ENCODE assay signal across 8 mouse cellular contexts in the genomic region with DNA sequence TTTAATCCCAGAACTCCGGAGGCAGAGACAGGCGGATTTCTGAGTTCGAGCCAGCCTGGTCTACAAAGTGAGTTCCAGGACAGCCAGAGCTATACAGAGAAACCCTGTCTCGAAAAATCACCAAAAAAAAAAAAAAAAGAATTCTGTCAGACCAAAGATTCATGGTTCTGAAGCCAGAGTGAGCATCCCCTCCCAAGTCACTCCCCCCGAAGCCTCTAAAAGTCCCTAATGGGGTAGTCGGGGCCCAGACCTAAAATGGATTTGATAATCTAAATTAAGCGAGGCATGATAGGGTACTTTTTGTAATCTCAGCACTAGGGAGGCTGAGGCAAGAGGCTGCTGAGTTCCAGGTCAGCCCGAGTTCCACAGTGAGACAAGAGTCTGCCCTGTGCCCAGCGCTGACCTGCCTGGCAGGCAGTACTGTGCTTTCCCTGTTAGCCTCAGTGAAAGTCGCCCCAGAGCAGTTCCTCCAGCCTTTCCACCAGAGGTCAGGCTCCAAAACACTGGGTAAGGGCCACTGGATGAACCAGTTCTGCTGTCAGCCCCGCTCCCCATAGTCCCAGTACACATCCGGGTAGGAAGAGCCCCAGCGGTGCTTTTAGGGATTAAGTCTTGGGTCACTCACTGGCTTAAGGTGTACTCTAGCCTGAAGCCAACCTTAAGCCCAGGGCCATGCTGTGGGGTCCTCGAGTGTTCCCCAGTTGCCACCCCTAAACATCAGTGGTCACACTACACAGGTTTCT. TPM values are rescaled to one million over a fixed set of nuclear protein-coding genes. Genes with fewer than 3 reads are reported as not detected.
DNase-seq lines count a peak whose midpoint lies in the region; ATAC-seq and TF ChIP-seq lines count a peak whose summit lies in the region.

No protein-coding gene starts in this region.

- intact Hi-C loops in heart, postnatal 25 days (cut with DNase I) = no loop called here

- TF ChIP-seq POLR2A in myocyte (IDR thresholded peaks at IDR 0.05; ENCODE audit: insufficient read length, low read depth) = no peak

- peaks cover 15% of the 10 kb centered on the region for H3K27me3 ChIP-seq in embryonic facial prominence, embryonic 11.5 days (ENCODE audit: control insufficient read depth, insufficient read depth, low read length)
- H3K27me3 ChIP-seq in hindbrain, embryonic 11.5 days (ENCODE audit: control insufficient read depth, insufficient read depth, low read length) = peaks cover 28% of the 10 kb centered on the region
- H3K27me3 ChIP-seq in limb, embryonic 15.5 days = peaks cover 12% of the 10 kb centered on the region; the same call in 1 of the 2 replicates
- H3K27me3 ChIP-seq in myocyte (ENCODE audit: control insufficient read depth, insufficient read depth, insufficient read length) = no peaks in the 10 kb centered on the region

- H3K36me3 ChIP-seq in embryonic facial prominence, embryonic 11.5 days (replicated peaks; ENCODE audit: control insufficient read depth, insufficient read depth, low read depth, low read length) = no peaks in the 10 kb centered on the region
- no peaks in the 10 kb centered on the region for H3K36me3 ChIP-seq in hindbrain, embryonic 11.5 days (ENCODE audit: control insufficient read depth, insufficient read depth, low read length)
- peaks cover 5% of the 10 kb centered on the region for H3K36me3 ChIP-seq in limb, embryonic 15.5 days
- peaks cover 5% of the 10 kb centered on the region for H3K36me3 ChIP-seq in myocyte (ENCODE audit: control insufficient read depth, insufficient read depth)

- H3K9me3 ChIP-seq in embryonic facial prominence, embryonic 11.5 days (replicated peaks; ENCODE audit: control insufficient read depth, low read length) = no peaks in the 10 kb centered on the region
- H3K9me3 ChIP-seq in hindbrain, embryonic 11.5 days (ENCODE audit: control insufficient read depth, low read length) = no peaks in the 10 kb centered on the region
- no peaks in the 10 kb centered on the region for H3K9me3 ChIP-seq in limb, embryonic 15.5 days

- H3K9ac ChIP-seq in embryonic facial prominence, embryonic 11.5 days (replicated peaks; ENCODE audit: low read length) = no peak overlapping the region
- no peak overlapping the region for H3K9ac ChIP-seq in hindbrain, embryonic 11.5 days (ENCODE audit: low read depth, low read length)
- H3K9ac ChIP-seq in limb, embryonic 15.5 days = no peak overlapping the region

- H3K79me2 ChIP-seq in myocyte (ENCODE audit: control insufficient read depth, insufficient read depth) = peaks cover 23% of the 10 kb centered on the region

- DNase-seq in heart, adult 11 months = peak; percentile 96
- no peak for DNase-seq in heart, postnatal 25 days (ENCODE audit: low spot score)
- no peak for DNase-seq in embryonic facial prominence, embryonic 11.5 days (ENCODE audit: low spot score)
- DNase-seq in hindbrain, embryonic 11.5 days (ENCODE audit: low spot score) = no peak
- DNase-seq in adrenal gland, adult 8-10 months = no peak

- peak overlapping the region; percentile 94; the same call in 1 of the 2 replicates for H3K4me2 ChIP-seq in embryonic facial prominence, embryonic 11.5 days (ENCODE audit: low read depth, low read length)
- H3K4me2 ChIP-seq in hindbrain, embryonic 11.5 days (replicated peaks; ENCODE audit: low read depth, low read length) = peak overlapping the region; percentile 81; the same call in 1 of the 2 replicates
- peak overlapping the region; percentile 89 for H3K4me2 ChIP-seq in limb, embryonic 15.5 days
- H3K4me2 ChIP-seq in myocyte (ENCODE audit: low read depth) = peak overlapping the region; percentile 90

- no peak overlapping the region for H3ac ChIP-seq in myocyte (ENCODE audit: control insufficient read depth, insufficient read length)

- no peak overlapping the region for H3K27ac ChIP-seq in embryonic facial prominence, embryonic 11.5 days (replicated peaks; ENCODE audit: low read depth, low read length)
- no peak overlapping the region for H3K27ac ChIP-seq in hindbrain, embryonic 11.5 days (ENCODE audit: low read depth, low read length)
- peak overlapping the region; percentile 89 for H3K27ac ChIP-seq in limb, embryonic 15.5 days

- 28% methylated on average over 14 of the region's 14 CpGs for WGBS in embryonic facial prominence, embryonic 11.5 days
- 30% methylated on average over 14 of the region's 14 CpGs for WGBS in hindbrain, embryonic 11.5 days
- whole genome bisulfite sequencing in limb, embryonic 15.5 days = 32% methylated on average over 14 of the region's 14 CpGs

- no peak for ATAC-seq in embryonic facial prominence, embryonic 11.5 days (replicated peaks; ENCODE audit: insufficient number of reproducible peaks, low FRiP score, low TSS enrichment, low read depth)
- ATAC-seq in hindbrain, embryonic 11.5 days (ENCODE audit: low FRiP score) = no peak
- ATAC-seq in limb, embryonic 15.5 days (ENCODE audit: insufficient number of reproducible peaks, low FRiP score, low TSS enrichment, low read depth) = no peak
- ATAC-seq in megakaryocyte-erythroid progenitor cell, adult 5-6 weeks (replicated peaks; ENCODE audit: low FRiP score, low TSS enrichment, poor library complexity, severe bottlenecking) = no peak

- 0 out of 2 replicates have a peak overlapping the region, but pooled peaks have one; percentile 2 for H3K4me3 ChIP-seq in embryonic facial prominence, embryonic 11.5 days (ENCODE audit: low read depth, low read length)
- H3K4me3 ChIP-seq in hindbrain, embryonic 11.5 days (ENCODE audit: low read depth, low read length) = no peak overlapping the region
- H3K4me3 ChIP-seq in limb, embryonic 15.5 days = peak overlapping the region; percentile 66
- peak overlapping the region; percentile 65 for H3K4me3 ChIP-seq in myocyte

- peaks cover 9% of the 10 kb centered on the region for H3K4me1 ChIP-seq in embryonic facial prominence, embryonic 11.5 days (ENCODE audit: control insufficient read depth, insufficient read depth, low read length)
- H3K4me1 ChIP-seq in hindbrain, embryonic 11.5 days (replicated peaks; ENCODE audit: control insufficient read depth, insufficient read depth, low read length) = peaks cover 14% of the 10 kb centered on the region; the same call in 1 of the 2 replicates
- H3K4me1 ChIP-seq in limb, embryonic 15.5 days = peaks cover 61% of the 10 kb centered on the region

TF ChIP-seq in myocyte, 11 proteins besides CTCF, POLR2A, EP300 and RAD21:
- no peak for TF ChIP-seq TCF3 (IDR thresholded peaks at IDR 0.05; ENCODE audit: insufficient read length, low read depth)
- TF ChIP-seq POLR2AphosphoS2 (IDR thresholded peaks at IDR 0.05; ENCODE audit: insufficient read length, low read depth) = no peak
- TF ChIP-seq CEBPB (IDR thresholded peaks at IDR 0.05; ENCODE audit: insufficient read depth, poor library complexity, severe bottlenecking) = no peak
- TF ChIP-seq MYOG (IDR thresholded peaks at IDR 0.05; ENCODE audit: control insufficient read depth in 1 of 3, insufficient read depth in 1 of 3, insufficient read length in 2 of 3, low read depth in 2 of 3) = no peak
- TF ChIP-seq USF1 (IDR thresholded peaks at IDR 0.05; ENCODE audit: low read depth) = no peak
- no peak for TF ChIP-seq SRF (IDR thresholded peaks at IDR 0.05; ENCODE audit: control insufficient read depth, insufficient read length, low read depth)
- no peak for TF ChIP-seq TCF12 (IDR thresholded peaks at IDR 0.05; ENCODE audit: insufficient read depth, poor library complexity, severe bottlenecking)
- no peak for TF ChIP-seq E2F4 (IDR thresholded peaks at IDR 0.05; ENCODE audit: insufficient read depth)
- no peak for TF ChIP-seq MYOD1 (IDR thresholded peaks at IDR 0.05; ENCODE audit: control insufficient read depth in 1 of 3, insufficient read length in 2 of 3, low read depth in 2 of 3)
- no peak for TF ChIP-seq REST (IDR thresholded peaks at IDR 0.05; ENCODE audit: insufficient read depth, insufficient read length)
- TF ChIP-seq MAX (IDR thresholded peaks at IDR 0.05; ENCODE audit: low read depth) = no peak

RNA-seq across cellular contexts. Expression of a gene that starts 2.8 kb away (rescaled TPM):
- total RNA-seq in heart, postnatal 25 days (2021) = 100 to 1,000 TPM; 119 to 132 TPM
- 14.1 and 14.5 TPM in 2 replicates for polyA plus RNA-seq in embryonic facial prominence, embryonic 11.5 days (2014; fragmentation: Nextera tagmentation; extraction: Ambion mirVana)
- 9.9 and 10.4 TPM in 2 replicates for polyA plus RNA-seq in hindbrain, embryonic 11.5 days (2014; fragmentation: Nextera tagmentation; extraction: Ambion mirVana)
- polyA plus RNA-seq in limb, embryonic 15.5 days (2015; fragmentation: Nextera tagmentation; extraction: Ambion mirVana) = 63.8 and 66.7 TPM in 2 replicates
- 177 TPM for polyA plus RNA-seq in myocyte (2012; fragmentation: generic; extraction: Trizol)
- total RNA-seq in megakaryocyte-erythroid progenitor cell, adult 5-6 weeks (2014; fragmentation: Nextera tagmentation) = 36.5 and 37.4 TPM in 2 replicates
- total RNA-seq in megakaryocyte-erythroid progenitor cell, adult 5-6 weeks (2017) = 13.5 and 32.6 TPM in 2 replicates
- 100 to 1,000 TPM; 151 to 208 (median 180) TPM for total RNA-seq in adrenal gland, adult 8-10 months (2022)

RNA-seq across cellular contexts. Expression of a gene that starts 22.3 kb away (rescaled TPM):
- total RNA-seq in heart, postnatal 25 days (2021) = 10 to 100 TPM; 27.8 to 29.8 TPM
- polyA plus RNA-seq in embryonic facial prominence, embryonic 11.5 days (2014; fragmentation: Nextera tagmentation; extraction: Ambion mirVana) = 17.3 and 21.9 TPM in 2 replicates
- polyA plus RNA-seq in hindbrain, embryonic 11.5 days (2014; fragmentation: Nextera tagmentation; extraction: Ambion mirVana) = 26.5 and 28.8 TPM in 2 replicates
- polyA plus RNA-seq in limb, embryonic 15.5 days (2015; fragmentation: Nextera tagmentation; extraction: Ambion mirVana) = 22.3 and 28.3 TPM in 2 replicates
- polyA plus RNA-seq in myocyte (2012; fragmentation: generic; extraction: Trizol) = 20.7 TPM
- total RNA-seq in megakaryocyte-erythroid progenitor cell, adult 5-6 weeks (2014; fragmentation: Nextera tagmentation) = 33.8 and 34.5 TPM in 2 replicates
- 19.9 and 26.5 TPM in 2 replicates for total RNA-seq in megakaryocyte-erythroid progenitor cell, adult 5-6 weeks (2017)
- total RNA-seq in adrenal gland, adult 8-10 months (2022) = 10 to 100 TPM; 46.2 to 62.5 (median 53.6) TPM

RNA-seq across cellular contexts. Expression of a gene that starts 25.9 kb away (rescaled TPM):
- 10 to 100 TPM; 81.3 to 88.2 TPM for total RNA-seq in heart, postnatal 25 days (2021)
- polyA plus RNA-seq in embryonic facial prominence, embryonic 11.5 days (2014; fragmentation: Nextera tagmentation; extraction: Ambion mirVana) = 118 and 119 TPM in 2 replicates
- polyA plus RNA-seq in hindbrain, embryonic 11.5 days (2014; fragmentation: Nextera tagmentation; extraction: Ambion mirVana) = 113 and 127 TPM in 2 replicates
- polyA plus RNA-seq in limb, embryonic 15.5 days (2015; fragmentation: Nextera tagmentation; extraction: Ambion mirVana) = 109 and 117 TPM in 2 replicates
- 34.5 TPM for polyA plus RNA-seq in myocyte (2012; fragmentation: generic; extraction: Trizol)
- total RNA-seq in megakaryocyte-erythroid progenitor cell, adult 5-6 weeks (2014; fragmentation: Nextera tagmentation) = 33.0 and 38.5 TPM in 2 replicates
- total RNA-seq in megakaryocyte-erythroid progenitor cell, adult 5-6 weeks (2017) = 29.5 and 39.8 TPM in 2 replicates
- total RNA-seq in adrenal gland, adult 8-10 months (2022) = 100 to 1,000 TPM; 115 to 125 (median 117) TPM
